Mouse (Mus musculus) heart, adult 2 months (tissue): ENCODE results near the gene Eml1. TPM values are rescaled to one million over a fixed set of nuclear protein-coding genes. Genes with fewer than 3 reads are reported as not detected.

ENCODE experiments used
- DNase-seq, 2 experiments: peaks; one replicate each; pipeline ENCODE4 v3.0.0; 2021
- H3K27ac ChIP-seq: fragments of 200-600 bp; 2 replicates; pipeline ENCODE4 v1.8.1; 2022
- H3K27me3 ChIP-seq: fragments of 200-500 bp; 2 replicates; pipeline ENCODE4 v1.6.1; 2012; ENCODE audit warnings: mild to moderate bottlenecking, low read length, inconsistent platforms, mixed read lengths; ENCODE audit not compliant: control insufficient read depth, insufficient read depth
- H3K36me3 ChIP-seq: fragments of 200-500 bp; 2 replicates; pipeline ENCODE4 v1.6.1; 2012; ENCODE audit warnings: low read length, inconsistent platforms; ENCODE audit not compliant: control insufficient read depth, insufficient read depth
- H3K4me1 ChIP-seq: fragments of 200-500 bp; 2 replicates; pipeline ENCODE4 v1.6.1; 2011; ENCODE audit warnings: low read length; ENCODE audit not compliant: control insufficient read depth, insufficient read depth
- H3K4me3 ChIP-seq: fragments of 200-600 bp; 2 replicates; pipeline ENCODE4 v1.8.1; 2022
- H3K79me2 ChIP-seq: fragments of 200-500 bp; replicated peaks from 2 replicates; pipeline ENCODE4 v1.6.1; 2012; ENCODE audit warnings: mild to moderate bottlenecking, inconsistent platforms, low read length, moderate library complexity, mixed read lengths; ENCODE audit not compliant: control insufficient read depth, insufficient read depth
- H3K9ac ChIP-seq: fragments of 200-500 bp; 2 replicates; pipeline ENCODE4 v1.6.1; 2012; ENCODE audit warnings: low read depth, mild to moderate bottlenecking, control low read depth, inconsistent platforms, low read length, mixed read lengths
- CTCF ChIP-seq: fragments of 200-600 bp; IDR thresholded peaks from 2 replicates; pipeline ENCODE4 v1.8.1; 2022; ENCODE audit warnings: antibody characterized with exemption, mild to moderate bottlenecking, moderate library complexity
- EP300 ChIP-seq: fragments of 200-500 bp; IDR thresholded peaks from 2 replicates; pipeline ENCODE4 v1.6.1; 2011; ENCODE audit warnings: low read depth, low read length, control low read depth; ENCODE audit not compliant: insufficient read depth
- POLR2A ChIP-seq: fragments of 200-500 bp; IDR thresholded peaks from 2 replicates; pipeline ENCODE4 v1.6.1; 2011; ENCODE audit warnings: mild to moderate bottlenecking, low read depth, low read length, control low read depth; ENCODE audit not compliant: insufficient read depth
- WGBS: fragments of 180-500 bp; shearing (Covaris S2); methylation state at CpG from one replicate; pipeline ENCODE4 v1.1.7; 2018; 5-methylcytosine and 5-hydroxymethylcytosine counted together
- intact Hi-C: fragments of 180-260 bp; cut with DNase I; formaldehyde crosslinking; loops from one replicate; pipeline ENCODE4 v1.15.1; 2025
- polyA plus RNA-seq: library from polyadenylated mRNA; depleted of rRNA; stranded (reverse); fragments of >200 nt; gene quantifications from 2 replicates; pipeline ENCODE4 v1.2.3, GENCODE M21; 2012
- total RNA-seq, 2 experiments: library from RNA; stranded (reverse); gene quantifications; 2 replicates each; pipeline ENCODE4 v1.2.3; 2021

The Eml1 gene
- total and polyA plus RNA-seq, 3 experiments: 68.7 to 84.7 (median 73.5) TPM

DNA sequence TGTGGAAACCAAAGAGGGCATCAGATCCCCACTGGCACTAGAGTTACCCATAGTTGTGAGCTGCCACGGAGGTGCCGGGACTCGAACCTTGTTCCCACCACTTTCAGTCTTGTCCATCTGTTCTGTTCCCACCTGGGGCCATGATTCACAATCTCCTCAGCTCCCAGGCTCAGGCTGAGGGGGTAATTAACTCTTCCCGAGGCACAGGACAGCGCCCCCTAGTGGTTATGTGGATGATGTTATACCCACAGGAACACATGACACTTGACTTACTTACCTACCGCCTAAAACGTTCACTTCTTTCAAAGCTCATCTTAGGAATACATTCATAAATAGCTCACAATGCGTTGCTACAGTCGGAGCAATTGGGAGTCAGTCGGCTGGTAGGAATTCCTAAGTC, 165.7 kb downstream of the Eml1 start:
- TF ChIP-seq EP300: no peak
- peak; percentile 72 for TF ChIP-seq CTCF
- Histone ChIP-seq H3K36me3 (no peaks in the 10 kb centered on the region), H3K4me1 (no peaks in the 10 kb centered on the region), H3K27ac (no peak overlapping the region), H3K9ac (no peak overlapping the region), H3K4me3 (no peak overlapping the region), H3K27me3 (no peaks in the 10 kb centered on the region), H3K79me2 (no peaks in the 10 kb centered on the region)
- intact Hi-C loops: no loop called here
- WGBS: 73% methylated on average over 10 of the region's 10 CpGs
- no peak for DNase-seq

DNA sequence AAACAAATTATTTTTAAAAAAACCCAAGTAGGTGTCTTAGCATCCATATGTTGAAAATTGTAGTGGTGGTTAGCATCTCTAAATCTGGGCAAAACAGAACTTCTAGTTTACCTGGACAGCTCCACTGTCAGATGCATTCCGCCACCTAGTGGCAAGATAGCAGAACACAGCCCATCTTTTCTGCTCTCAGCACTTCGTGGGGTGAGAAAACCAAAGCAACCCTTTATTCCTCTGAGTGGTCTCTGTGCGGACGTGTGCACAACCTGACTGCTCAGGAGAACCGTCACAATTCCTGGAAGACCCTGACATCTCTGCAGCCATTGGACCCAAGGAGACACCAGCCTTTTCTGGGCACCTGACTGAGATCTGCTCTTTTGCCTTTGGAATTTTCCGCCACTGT, 170.3 kb downstream of the Eml1 start:
- H3K36me3 ChIP-seq: no peaks in the 10 kb centered on the region
- H3K79me2 ChIP-seq: no peaks in the 10 kb centered on the region
- H3K4me1 ChIP-seq: peaks cover 2% of the 10 kb centered on the region; the same call in 1 of the 2 replicates
- TF ChIP-seq CTCF (peak; percentile 92), EP300 (0 out of 2 replicates have a peak, but pooled peaks have one; percentile 26), POLR2A (no peak)
- intact Hi-C loops: no loop called here
- H3K27me3 ChIP-seq: no peaks in the 10 kb centered on the region
- DNase-seq: no peak
- H3K4me3 ChIP-seq: no peak overlapping the region
- no peak overlapping the region for H3K9ac ChIP-seq
- WGBS: 27% methylated on average over 6 of the region's 6 CpGs
- H3K27ac ChIP-seq: no peak overlapping the region

DNA sequence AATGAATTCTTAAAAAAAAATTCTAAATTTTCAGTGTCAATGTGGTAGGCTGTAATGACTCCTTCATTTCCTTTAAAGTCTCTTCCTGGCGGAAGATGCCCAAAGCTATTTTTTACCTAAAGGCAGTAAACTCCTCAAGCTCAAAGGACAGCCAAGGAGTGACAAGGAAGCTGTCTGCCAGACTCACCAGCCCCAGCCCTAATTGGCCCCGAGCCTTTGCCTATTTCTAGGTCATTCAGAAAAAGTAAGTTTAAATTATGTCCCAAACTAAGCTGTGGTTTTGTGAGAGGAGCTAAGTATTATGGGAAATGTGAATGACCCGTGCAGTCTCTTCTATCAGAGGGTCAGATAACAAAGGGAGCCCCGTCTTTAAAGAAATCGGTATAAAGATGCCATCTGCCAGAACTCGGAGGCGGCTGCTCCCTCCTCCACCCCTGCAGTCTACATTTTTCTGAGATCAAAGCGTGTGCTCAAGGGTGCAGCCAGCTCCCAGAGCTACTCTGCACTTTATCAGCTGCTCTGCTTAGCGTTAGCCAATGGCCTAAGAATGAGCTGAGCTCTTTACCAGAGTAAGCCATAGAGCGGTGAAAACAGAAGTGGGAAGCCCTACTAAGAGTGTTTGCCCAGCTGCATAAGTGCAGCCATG, 175.9 kb downstream of the Eml1 start:
- Histone ChIP-seq H3K4me3 (no peak overlapping the region), H3K36me3 (no peaks in the 10 kb centered on the region), H3K4me1 (peaks cover 3% of the 10 kb centered on the region), H3K79me2 (no peaks in the 10 kb centered on the region), H3K27ac (no peak overlapping the region), H3K27me3 (no peaks in the 10 kb centered on the region), H3K9ac (no peak overlapping the region)
- intact Hi-C loops: no loop called here
- DNase-seq: peak in 1 of 2 experiments; percentile 15
- TF ChIP-seq EP300 (no peak), POLR2A (no peak)
- WGBS: 8% methylated on average over 10 of the region's 10 CpGs

DNA sequence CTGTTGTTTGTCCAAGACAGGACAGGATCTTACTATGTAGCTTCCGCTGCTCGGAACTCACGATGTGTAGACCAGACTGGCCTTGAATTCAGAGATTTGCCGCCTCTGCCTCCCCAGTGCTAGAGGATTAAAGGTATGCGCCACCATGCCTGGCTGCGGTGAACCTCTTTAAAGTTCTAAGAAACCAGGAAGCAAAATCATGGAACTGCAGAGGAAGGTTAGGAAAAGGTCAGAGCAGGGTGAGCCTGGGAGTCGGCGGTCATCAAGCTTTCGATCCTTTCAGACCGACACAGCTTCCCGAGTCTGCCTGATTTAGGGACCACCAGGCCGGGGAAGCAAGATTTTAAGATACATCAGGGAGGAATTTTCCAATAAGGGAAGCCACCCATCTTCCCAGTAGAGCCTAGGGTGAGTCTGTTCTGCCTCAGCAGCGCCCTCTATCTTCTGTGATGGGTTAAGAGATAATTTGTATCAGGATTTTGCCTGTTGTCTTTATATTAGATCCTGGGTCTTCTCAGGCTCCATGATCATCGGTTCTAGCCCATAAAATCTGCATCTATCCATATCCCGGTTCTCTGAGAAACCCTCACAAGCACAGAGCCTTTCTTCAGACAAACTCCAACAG, 176.6 kb downstream of the Eml1 start:
- H3K4me3 ChIP-seq: no peak overlapping the region
- no peak overlapping the region for H3K9ac ChIP-seq
- intact Hi-C loops: no loop called here
- TF ChIP-seq EP300 (no peak), CTCF (peak; percentile 46), POLR2A (no peak)
- H3K79me2 ChIP-seq: no peaks in the 10 kb centered on the region
- peak in 1 of 2 experiments; percentile 10 for DNase-seq
- 66% methylated on average over 15 of the region's 15 CpGs for WGBS
- H3K27me3 ChIP-seq: no peaks in the 10 kb centered on the region
- H3K4me1 ChIP-seq: peaks cover 3% of the 10 kb centered on the region
- H3K36me3 ChIP-seq: no peaks in the 10 kb centered on the region
- H3K27ac ChIP-seq: no peak overlapping the region

- no peak overlapping the region for H3K27ac ChIP-seq
- H3K36me3 ChIP-seq: no peaks in the 10 kb centered on the region
- H3K27me3 ChIP-seq: no peaks in the 10 kb centered on the region
- DNase-seq: no peak
- intact Hi-C loops: loop anchor here (5.0 to 10.0 kb wide), 2 partner anchors 126 to 333 kb away; no protein-coding TSS in a partner anchor
- 0 out of 2 replicates have a peak, but pooled peaks cover 2% of the 10 kb centered on the region for H3K79me2 ChIP-seq
- WGBS: 91% methylated on average over 7 of the region's 7 CpGs
- H3K4me1 ChIP-seq: peaks cover 3% of the 10 kb centered on the region
- H3K4me3 ChIP-seq: no peak overlapping the region
- TF ChIP-seq CTCF: no peak
- no peak for TF ChIP-seq POLR2A
- TF ChIP-seq EP300: no peak
- H3K9ac ChIP-seq: no peak overlapping the region
Observed at GRCm38 (mm10) chr12:108551731-108552130, 181.0 kb downstream of the Eml1 start.

DNA sequence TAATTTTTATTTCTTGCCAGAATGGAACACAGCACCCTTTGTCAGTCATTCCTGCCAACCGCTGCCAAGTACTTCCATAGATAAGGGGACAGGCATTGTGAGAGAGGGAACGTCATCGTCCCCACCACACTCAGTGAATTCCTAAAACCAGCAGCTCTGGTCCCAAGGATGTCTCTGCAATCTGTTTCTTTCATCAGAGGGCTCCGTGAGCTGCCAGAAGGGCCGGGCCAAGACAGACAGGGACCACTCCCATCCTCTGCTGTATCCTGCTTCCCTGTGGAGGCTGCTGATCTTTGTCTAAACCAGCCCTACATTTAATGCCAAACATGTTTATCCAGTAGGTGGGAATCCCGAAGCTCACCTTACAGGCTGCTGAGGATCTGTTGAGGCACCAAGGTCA, 182.3 kb downstream of the Eml1 start:
- Histone ChIP-seq H3K27me3 (no peaks in the 10 kb centered on the region), H3K36me3 (no peaks in the 10 kb centered on the region; the same call in 1 of the 2 replicates), H3K4me1 (peaks cover 3% of the 10 kb centered on the region), H3K4me3 (no peak overlapping the region), H3K27ac (peak overlapping the region; percentile 34), H3K79me2 (0 out of 2 replicates have a peak, but pooled peaks cover 2% of the 10 kb centered on the region), H3K9ac (no peak overlapping the region)
- 20% methylated on average over 6 of the region's 6 CpGs for WGBS
- peak; percentile 45 to 61 for DNase-seq
- TF ChIP-seq CTCF (no peak), POLR2A (0 out of 2 replicates have a peak, but pooled peaks have one; percentile 30), EP300 (peak; percentile 75; the same call in 1 of the 2 replicates)
- intact Hi-C loops: loop anchor here (5.0 to 10.0 kb wide), 2 partner anchors 124 to 332 kb away; no protein-coding TSS in a partner anchor
